Mouse (Mus musculus): ENCODE results near the gene Gtf2a1l. TPM values are rescaled to one million over a fixed set of nuclear protein-coding genes. Genes with fewer than 3 reads are reported as not detected.

Gene Gtf2a1l
- total RNA-seq (2021): not detected in 2 replicates
- long read RNA-seq: 0 reads

DNA sequence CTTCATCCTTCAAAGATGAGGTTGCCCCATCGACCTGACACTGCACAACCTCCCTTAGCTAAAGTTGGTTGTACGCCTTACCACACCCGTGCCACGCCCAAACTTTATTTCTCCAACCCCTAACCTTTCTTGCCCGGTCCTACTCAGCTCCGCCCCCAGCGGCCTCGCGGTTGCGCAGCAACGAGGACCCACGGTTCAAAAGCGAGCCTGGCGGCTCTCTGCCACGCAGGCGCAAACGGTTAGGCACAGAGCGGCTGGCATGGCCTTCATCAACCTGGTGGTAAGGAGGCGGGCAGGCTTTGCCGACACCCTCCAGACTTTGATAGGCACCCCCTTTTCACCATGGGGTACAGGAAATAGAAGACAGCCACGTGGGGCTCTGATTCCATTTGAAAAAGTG is at the start of gene Gtf2a1l:
TSS of gene Gtf2a1l (plus strand) at position 209 of the 400 bp plus-strand sequence.
- peak; percentile 60 for DNase-seq

DNA sequence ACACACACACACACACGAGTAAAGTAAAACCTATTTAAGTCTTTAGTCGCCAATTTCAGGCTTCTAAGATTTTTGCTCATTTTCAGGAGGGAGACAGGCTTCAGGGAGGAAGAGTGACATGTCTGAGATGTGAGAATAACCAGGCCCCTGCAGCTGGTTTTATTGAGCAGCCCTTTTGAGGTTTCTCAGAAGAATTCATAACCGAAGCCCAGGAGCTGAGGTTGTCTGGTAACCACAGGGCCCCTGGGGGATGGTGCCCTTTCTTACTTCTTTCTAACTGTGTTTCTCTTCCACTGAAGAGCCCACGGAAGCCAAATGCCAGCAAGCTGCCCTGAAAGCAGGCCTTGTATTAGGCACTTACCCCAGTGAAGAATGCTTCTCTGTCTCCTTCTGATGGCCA is 47.5 kb upstream of the Gtf2a1l start:
- no peak for DNase-seq

DNA sequence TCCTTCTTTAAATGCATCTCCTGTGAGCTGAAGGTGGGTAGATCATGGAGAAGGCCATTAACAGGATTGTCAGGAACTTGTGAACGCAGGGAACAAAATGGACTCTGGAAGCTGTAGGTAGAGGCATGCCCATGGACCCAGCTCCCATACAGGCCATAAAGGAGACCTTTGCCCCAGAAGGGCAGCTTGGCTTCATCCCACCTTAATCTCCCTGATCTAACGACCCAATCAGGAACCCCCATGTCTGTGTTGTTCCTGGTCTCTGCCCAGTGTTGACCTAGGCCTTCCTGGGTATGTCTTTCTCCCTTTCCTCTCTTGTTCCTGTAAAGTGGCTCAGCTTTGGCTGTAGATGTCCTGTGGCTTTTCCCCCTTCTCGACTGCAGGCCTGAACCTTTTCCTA is 47.1 kb upstream of the Gtf2a1l start:
- DNase-seq: no peak

DNA sequence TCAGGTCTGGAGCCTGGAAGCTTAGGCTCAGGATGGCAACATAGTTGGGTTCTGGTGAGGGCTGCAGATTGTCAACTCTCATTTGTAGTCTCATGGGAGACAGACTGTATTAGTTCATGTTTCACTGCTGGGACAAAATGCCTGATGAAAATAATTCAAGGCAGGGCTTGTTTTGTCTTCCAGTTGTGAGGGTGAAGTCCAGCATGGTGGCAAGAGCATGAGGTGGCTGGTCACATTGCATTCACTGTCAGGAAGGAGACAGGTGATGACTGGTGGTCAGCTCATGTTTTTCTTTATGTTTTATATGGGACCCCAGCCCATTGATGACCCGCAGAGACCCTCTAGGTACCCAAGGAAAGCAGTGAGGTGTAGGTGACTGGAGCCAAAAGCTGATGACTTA is 45.7 kb upstream of the Gtf2a1l start:
- no peak for DNase-seq

DNA sequence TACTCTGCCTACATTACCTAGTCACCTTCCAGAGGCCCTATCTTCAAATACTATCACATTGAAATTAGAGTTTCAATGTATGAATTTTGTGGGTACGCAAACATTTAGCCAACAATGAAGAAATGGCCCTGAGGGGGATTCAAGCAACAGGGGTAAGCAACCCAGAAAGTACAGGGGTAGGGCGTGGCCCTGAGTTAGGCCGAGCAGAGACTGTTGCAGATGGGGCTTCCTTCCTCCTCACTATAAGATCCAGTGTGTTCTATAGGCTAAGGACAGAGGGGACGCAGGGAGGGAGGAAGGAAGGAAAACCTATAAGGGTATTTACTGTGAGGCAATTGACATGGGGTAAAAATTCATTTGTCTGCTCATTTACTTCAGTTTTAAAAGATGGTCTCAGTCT is 44.1 kb upstream of the Gtf2a1l start:
- DNase-seq: no peak

DNA sequence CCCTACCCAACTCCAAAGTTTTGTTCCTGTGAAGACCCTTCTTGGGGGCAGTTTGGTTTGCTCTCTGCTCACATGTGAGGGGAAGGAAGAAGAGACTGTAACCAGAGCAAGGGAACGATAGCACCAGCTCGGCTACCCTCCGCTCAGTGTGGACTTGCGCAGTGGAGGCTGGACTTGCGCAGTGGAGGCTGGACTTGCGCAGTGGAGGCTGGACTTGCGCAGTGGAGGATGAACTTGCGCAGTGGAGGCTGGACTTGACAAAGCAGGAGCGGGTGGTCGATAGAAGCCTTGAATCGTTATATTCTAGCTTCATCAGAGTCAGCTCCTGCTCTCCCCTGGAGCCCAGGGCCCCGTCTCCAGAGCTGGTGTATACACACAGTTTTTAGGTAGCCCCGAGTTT is 43.1 kb upstream of the Gtf2a1l start:
- DNase-seq: no peak

DNA sequence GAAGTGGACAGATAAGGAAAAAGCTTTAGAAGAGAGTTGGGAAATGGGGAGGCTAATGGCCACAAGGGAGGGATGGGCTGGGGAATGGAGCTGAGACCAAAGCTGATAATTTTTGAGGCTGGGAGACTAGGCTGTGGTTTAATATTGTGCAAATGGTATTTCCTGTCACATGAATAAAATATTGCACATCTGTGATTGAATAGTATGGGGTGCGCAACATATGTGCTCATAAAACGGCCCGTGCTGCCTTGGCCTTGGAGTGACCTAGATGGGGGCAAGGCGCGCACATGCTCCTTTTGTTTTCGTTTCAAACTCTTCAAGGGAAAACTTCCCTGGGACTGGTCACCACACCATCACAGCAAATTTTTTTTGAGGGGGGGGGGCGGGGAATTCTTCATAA is 42.5 kb upstream of the Gtf2a1l start:
- no peak for DNase-seq

DNA sequence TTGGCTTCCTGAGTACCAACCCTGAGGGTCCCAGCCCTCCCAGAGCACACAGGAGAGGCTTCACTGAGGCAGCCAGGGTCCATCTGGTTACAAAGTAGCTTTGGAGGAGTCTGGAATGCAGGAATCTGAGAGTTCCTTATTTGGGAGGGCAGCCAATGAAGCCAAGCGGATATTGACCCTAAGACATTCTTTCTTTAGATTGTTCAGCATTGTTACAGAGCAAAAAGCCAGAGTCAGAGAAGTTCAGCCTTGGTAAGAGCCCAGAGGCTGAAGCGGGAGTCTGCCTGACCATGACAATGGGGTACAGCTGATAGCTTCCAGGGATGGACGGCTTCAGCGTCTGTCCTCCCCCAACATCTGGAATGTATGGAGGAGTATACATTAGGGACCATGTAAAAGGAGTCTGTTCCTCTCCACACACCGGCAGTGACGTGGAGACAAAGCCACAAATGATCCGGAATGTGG is 42.1 kb upstream of the Gtf2a1l start:
- DNase-seq: no peak

DNA sequence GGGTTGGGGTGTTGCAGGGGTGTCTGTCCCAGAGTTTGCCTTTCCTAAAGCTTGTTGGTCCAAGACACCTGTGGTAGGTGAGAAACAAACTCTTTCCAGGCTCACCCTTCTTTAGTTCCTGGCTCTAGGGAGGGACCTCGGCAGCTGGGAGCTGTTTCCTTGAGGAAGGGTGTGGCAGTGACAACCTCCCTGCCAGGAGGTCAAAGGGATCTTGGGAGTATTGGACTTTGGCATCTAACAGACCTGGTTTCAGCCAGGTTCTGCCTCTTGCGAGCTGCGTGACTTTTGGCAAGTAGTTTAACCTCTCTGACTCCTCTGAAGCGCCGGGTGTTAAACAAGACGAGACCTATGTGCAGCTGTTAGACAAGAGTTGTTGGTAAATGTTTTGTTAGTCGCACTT is 41.3 kb upstream of the Gtf2a1l start:
- DNase-seq: no peak

DNA sequence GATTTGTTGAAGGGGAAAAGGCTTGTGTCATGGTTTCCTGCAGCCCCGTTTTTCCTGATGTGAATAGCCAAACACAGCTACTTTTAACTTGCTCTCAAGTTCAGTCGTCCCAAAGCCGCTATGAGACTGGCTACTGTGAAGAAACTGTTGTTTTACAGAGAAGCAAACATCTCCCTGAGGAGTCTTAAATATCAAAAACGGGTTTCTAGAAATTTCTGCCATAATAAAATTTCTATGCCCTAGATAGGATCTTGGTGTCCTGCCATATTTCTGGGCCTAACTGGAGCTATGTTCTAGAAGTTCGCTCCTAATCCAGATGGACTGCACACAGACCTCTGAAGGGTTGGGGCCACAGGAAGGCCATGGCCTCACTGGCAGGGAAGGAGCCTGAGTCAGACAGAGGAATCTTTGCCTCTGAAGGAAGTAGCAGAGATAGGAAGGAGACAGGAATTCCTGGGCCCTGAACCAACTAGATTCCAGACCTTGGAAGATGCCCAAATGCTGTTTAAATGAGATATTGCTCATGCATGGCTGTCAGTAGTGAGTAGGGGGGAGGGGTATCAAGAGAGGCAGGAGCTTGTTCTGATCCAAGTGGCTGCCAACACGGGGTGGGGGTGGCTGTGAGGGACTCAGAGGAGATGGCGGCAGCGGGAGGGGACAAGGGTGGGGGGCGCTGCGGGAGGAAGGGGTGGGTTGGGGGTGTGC is 39.6 kb upstream of the Gtf2a1l start:
- peak; percentile 56 for DNase-seq

DNA sequence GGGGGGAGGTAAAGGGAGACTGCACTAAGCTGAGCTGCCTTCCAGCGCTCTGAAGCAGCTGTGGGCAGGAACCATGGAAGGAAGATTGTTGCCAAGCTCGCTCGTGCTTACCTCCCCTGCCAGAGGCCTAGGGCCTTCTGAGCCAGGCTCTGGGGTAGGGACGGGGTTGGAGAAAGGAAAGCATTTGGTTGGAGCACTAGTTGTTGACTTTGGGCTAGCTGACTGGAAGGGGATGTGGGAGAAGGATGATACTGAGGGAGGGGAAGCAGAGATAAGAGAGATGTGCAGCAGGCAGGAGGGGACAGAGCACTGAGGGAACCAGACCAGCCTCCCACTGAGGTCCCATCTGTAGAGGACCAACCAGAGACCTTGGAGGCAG is 39.1 kb upstream of the Gtf2a1l start:
- no peak for DNase-seq

DNA sequence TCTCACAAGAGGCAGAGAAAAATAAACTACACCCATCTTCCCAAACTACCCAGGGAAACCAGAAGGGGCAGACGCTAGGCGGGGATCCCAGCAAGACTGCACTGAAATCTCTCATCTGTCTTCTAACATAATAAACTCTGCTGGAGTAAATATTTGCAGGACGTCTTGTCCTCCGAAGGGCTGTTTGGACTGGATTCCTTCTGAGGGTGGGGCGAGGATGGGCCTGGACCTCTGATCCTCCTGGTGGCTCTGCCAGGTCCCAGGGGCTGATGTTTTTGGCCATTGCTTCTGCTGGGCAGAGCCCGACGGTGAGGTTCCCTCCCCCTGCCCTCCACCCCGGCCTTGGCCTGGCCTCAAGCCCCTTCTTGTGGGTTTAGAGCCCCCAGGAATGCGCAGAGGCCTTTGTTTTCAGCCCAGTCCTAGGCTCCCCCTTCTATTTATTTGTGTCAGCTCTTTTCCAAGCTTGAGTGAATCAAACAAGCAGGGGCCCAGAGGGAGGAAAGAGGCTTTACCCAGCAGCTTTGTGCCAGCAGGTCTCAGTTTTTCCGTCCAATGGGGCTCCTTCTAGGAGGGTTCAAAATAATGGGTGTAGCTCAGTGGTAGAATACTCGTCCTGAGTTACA is 38.4 kb upstream of the Gtf2a1l start:
- DNase-seq: peak; percentile 36

DNA sequence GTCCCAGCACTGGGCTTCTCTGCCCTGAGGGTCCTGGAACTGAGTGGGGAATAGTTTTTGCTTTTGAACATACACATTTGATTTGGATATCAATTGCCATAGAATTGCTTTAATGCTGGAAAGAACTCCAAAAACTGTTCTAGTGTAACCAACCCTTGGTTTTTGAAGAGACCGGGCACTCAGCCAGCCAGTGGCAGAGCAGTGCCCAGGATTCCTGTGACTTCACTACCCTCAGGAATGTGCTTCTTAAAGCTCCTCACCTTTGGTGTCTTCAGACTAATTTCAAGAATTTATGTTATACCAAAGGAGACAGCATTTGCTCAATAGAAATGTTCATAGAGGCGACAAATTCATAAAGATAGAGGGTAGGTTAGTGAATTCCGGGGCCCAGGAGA is 37.9 kb upstream of the Gtf2a1l start:
- DNase-seq: peak; percentile 76

DNA sequence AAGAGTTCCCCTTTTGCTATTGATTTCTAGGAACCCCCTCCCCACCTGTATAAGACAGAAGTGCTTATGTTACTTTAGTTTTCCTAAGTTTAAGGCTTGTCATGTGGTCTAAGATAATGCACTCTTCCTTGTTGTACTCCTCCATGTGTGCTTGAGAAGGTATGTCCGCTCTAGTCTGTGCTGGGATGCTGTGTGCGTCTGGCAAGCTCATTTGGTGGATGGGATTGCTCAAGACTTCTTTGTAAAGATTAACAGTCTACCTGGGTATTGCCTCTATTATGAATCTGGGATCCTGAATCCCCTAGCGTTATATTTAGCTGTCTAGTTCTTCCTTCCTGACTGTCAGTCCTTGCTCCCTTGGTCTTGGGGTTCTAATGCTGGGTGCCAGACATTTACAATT is 35.8 kb upstream of the Gtf2a1l start:
- DNase-seq: no peak

DNA sequence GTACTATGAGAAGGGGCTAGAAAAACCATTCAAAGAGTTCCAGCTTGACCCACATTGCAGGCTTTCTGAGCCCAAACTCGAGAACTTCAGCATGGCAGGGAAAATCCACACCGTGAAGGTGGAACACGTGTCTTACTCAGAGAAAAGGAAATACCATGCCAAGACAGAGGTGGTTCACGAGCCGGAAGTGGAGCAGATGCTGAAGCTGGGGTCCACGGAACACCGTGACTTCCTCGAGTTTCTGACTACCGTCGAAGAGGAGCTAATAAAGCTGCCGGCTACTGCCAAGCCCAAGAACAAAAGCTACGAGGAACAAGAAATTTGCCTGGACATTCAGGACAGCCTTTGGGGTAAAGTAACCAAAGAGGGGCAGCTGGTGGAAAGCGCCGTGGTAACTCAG is 32.4 kb upstream of the Gtf2a1l start:
- no peak for DNase-seq

DNA sequence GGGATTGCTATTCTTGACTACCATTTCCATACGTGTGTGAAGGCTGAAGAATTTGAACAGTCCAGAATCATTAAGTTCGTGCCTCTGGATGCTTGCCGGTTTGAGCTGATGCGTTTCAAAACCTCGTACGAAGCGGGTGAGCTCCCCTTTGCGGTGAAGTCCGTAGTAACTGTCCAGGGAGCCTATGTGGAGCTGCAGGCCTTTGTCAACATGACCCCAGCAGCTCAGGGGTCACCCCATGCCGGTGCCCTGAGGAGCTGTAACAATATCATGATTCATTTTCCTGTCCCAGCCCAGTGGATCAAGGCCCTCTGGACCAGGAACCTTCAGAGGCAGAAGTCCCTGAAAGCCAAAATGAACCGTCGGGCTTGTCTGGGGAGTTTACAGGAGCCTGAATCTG is 31.9 kb upstream of the Gtf2a1l start:
- DNase-seq: peak; percentile 38

DNA sequence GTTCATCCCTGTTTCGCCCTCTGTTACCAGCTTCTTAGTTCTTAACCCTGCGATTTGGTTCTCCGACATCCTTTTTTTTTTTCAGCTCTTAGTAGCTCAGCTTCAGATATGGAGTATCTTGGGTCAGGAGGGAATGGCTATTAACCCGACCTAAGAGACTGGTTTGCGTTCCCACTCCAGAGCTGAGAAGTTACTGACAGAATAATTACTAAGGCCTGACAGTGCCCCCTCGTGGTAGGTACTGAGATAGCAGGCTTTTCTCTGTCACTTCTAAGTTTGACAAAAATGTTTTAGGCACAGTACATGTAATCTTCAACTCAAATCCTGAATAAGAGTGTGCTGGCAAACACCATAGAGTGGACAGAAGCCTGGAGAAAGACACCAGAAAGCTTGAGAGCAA is 27.4 kb upstream of the Gtf2a1l start:
- peak; percentile 70 for DNase-seq

DNA sequence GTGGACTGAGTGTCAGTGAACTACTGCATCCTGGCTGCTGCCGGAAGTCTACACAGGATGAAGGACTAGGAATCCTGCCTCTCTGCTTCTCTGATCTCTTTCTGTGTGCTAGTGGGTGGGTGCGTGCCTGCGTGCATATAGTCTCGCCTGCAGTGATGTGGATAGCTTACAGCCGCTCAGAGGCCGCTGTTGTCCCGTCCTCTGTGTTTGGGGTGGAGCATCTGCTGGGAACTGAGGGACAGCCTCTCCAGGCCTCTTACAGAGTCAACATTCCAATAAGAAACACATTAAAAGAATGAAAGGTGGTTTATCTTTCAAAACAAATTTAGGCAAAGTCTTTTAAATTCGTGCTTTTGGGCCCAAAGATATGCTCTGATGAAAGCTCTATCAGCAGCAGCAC is 26.6 kb upstream of the Gtf2a1l start:
- no peak for DNase-seq

DNA sequence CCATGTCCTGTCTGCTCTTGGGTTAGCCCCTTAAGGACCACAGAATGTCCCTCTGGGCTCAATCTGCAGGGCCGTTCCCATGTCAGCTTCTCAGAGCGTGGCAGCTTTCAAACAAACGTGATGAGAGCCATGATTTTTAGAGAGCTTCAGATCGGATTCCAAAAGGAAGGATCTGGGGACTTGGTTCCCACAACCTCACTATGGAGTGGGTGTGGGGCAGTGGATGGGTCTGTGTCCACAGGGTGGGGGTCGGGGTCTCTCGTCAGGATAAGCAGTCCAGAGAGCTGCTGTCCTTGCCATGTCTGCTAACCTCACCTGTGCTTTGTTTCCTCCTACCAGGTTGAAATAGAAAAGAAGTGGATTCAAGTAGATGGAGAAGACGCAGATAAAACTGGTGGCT is 23.6 kb upstream of the Gtf2a1l start:
- DNase-seq: no peak

DNA sequence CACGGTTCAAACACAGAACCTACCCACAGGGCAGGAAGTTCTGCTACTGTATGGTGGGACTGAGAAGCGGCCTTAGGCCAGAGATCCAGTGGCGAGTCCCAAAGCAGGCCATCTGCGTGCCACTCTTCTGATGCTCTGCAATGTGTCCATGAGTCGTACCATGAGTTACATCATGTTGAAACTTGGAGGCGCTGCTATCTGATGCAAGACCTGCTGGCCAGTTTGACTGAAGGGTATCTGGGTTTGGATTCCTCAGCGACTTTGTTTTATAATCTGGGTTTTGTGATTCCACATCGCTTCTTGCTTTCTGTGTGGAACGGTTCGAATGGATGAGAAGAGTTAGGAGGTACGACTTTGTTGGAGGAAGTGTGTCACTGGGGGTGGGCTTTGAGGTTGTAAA is 23.2 kb upstream of the Gtf2a1l start:
- DNase-seq: no peak

DNA sequence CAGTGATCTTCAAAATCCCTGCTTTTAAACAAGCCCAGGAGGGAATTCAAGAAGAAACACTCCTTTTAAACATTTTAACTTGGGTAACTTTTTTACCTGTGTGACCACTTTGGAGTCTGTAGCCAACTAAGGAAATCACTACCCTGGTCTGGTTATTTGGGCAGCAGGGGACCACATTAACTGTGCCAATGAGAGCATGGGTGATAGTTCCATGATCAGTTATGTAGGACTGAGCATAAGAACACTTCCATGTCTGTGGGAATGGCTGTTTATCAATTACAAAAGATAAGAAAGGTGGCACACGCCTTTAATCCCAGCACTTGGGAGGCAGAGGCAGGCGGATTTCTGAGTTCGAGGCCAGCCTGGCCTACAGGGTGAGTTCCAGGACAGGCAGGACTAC is 21.3 kb upstream of the Gtf2a1l start:
- DNase-seq: no peak

DNA sequence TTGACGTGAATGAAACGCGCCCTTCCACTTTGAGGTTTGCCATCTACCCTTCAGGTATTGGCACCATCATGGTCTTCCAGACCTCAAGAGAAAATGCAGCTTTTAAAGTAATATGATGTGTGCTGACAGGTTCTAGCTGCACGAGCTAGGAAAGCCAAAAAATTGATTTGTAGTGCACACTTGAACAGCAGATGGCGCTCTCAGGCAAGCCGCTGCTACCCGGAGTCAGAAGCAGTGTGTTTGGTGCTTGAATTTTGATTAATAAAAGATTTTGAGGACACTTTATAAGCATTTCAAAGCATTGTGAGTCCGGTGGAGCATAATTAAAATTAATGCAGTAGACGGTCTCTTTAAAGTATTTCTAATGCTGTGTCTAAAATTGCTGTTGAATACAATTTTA is 16.4 kb upstream of the Gtf2a1l start:
- peak; percentile 65 for DNase-seq

DNA sequence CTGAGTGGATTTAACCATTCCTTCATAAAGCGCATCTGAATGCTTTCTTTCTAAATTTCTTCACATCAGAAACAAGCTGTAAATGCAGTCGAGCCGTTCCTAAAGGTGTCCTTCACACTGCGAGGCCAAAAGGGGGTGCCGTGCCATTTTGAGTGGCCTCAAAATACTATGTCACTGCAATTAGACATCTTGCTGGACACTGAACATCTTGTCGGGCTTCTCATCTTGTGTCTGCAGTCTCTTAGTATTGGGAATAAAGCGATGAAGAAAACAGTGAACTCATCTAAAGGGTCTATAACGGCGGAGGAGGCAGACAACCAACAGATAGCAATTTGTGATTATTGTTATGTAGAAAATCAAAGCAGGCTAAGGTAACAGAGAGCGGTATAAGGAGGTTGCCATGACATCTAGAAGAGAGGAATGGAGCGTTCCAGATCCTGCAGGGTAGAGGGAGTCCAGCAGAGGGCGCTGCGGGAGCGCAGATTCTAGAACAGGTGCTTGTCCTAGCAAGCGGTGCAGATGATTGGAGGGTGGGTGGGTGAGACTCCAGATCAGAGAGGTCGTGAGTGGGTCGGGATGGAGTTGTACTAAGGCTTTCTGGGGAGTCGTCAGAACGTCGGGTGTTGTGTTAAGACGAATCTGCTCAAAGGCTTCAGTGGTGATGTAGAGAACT is 15.6 kb upstream of the Gtf2a1l start:
- DNase-seq: peak; percentile 82

DNA sequence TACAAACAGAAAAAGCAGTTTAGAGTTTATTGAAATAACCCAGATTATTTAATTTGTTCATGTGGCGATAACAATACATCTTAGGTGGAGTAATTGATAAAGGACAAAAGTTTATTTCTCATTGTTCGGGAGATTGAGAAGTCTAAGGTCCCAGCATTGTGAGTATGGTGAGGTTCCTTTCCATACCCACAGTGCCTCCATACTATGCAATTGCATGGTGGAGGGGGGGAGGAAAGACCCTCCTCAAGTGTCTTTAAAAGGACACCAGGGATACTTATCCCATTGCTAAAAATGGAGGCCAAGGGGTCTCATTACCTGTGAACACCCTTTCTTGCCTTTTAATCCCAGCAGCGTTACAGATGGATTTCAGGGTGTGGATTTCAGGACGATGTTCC is 15.1 kb upstream of the Gtf2a1l start:
- no peak for DNase-seq
